Mouse (Mus musculus) neural tube, embryonic 14.5 days (tissue): ENCODE data around the gene Prdx6. TPM values are rescaled to one million over a fixed set of nuclear protein-coding genes. Genes with fewer than 3 reads are reported as not detected.

Experiments used
- ATAC-seq: fragments of 200-750 bp; cut with Nextera tagmentation; 2 replicates; pipeline ENCODE4 v1.8.0; 2017; ENCODE audit warnings: low read depth, mild to moderate bottlenecking, moderate TSS enrichment, moderate library complexity
- H3K27ac ChIP-seq: fragments of 300-500 bp; sonication (generic); 2 replicates; pipeline ENCODE4 v1.5.1; 2014; ENCODE audit warnings: low read depth, mild to moderate bottlenecking, control low read depth, low read length, moderate library complexity, mixed read lengths
- H3K27me3 ChIP-seq: fragments of 300-500 bp; sonication (generic); 2 replicates; pipeline ENCODE4 v1.6.1; 2014; ENCODE audit warnings: low read length; ENCODE audit not compliant: control insufficient read depth, insufficient read depth
- H3K36me3 ChIP-seq: fragments of 300-500 bp; sonication (generic); 2 replicates; pipeline ENCODE4 v1.6.1; 2014; ENCODE audit warnings: low read length, mixed read lengths; ENCODE audit not compliant: control insufficient read depth, insufficient read depth
- H3K4me1 ChIP-seq: fragments of 300-500 bp; sonication (generic); 2 replicates; pipeline ENCODE4 v1.6.1; 2014; ENCODE audit warnings: low read length; ENCODE audit not compliant: control insufficient read depth, insufficient read depth
- H3K4me2 ChIP-seq: fragments of 300-500 bp; sonication (generic); 2 replicates; pipeline ENCODE4 v1.6.1; 2014; ENCODE audit warnings: mild to moderate bottlenecking, low read depth, low read length, control low read depth
- H3K4me3 ChIP-seq: fragments of 300-500 bp; sonication (generic); 2 replicates; pipeline ENCODE4 v1.5.1; 2014; ENCODE audit warnings: low read depth, low read length, control low read depth, mixed read lengths
- H3K9ac ChIP-seq: fragments of 300-500 bp; sonication (generic); replicated peaks from 2 replicates; pipeline ENCODE4 v1.6.1; 2014; ENCODE audit warnings: low read depth, mild to moderate bottlenecking, control low read depth, low read length, mixed read lengths
- H3K9me3 ChIP-seq: fragments of 300-500 bp; sonication (generic); 2 replicates; pipeline ENCODE4 v1.6.1; 2016; ENCODE audit warnings: low read length; ENCODE audit not compliant: control insufficient read depth
- WGBS: fragments of 180-500 bp; shearing (Covaris S2); extraction: QIAGEN DNeasy Blood & Tissue Kit; methylation state at CpG from one replicate; pipeline ENCODE4 v1.1.7; 2014; 5-methylcytosine and 5-hydroxymethylcytosine counted together
- polyA plus RNA-seq: library from polyadenylated mRNA; unstranded; fragments of >200 nt; fragmentation: Nextera tagmentation; extraction: Ambion mirVana; gene quantifications from 2 replicates; pipeline ENCODE4 v1.2.1, GENCODE M21; 2014

Gene Prdx6
- polyA plus RNA-seq = 154 and 180 TPM in 2 replicates

DNA sequence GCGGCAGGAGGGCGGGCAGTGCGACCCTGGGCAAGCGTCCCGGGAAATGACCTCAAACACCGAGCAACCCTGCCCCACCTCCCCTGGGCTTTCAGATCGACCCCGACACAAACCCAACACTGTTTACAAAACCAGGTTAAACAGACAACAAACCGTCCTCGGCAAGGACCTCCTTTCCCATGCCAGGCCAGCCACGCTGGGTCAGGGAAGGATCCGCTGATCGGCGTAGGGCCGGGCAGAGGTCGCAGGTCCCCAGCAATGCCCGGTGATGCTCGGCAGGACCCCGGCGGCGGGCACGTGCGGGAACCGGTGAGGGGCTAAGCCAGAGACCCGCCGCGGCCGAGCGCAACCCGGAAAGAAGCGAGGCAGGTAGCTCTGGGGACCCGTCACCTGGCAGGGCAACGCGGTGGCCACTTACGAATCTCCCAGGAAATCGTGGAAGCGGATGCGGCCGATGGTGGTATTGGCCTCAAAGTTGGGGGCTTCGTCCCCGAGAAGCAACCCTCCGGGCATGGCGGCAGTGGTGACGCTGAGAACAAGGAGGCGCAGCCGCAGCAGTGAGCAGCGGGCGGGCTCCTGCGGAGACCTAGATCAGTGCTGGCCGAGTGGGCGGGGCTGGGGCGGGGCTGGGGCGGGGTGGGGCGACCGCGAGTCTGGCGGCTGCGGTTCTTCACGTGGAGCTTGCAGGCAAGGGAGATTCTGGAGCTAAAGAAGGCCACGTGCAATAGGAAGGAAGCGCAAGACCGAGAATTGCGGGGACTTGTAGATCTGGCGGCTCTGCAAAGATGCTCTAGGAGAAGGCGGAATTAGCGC, at the start of gene Prdx6:
TSS of gene Prdx6 (minus strand) at position 616 of the 813 bp plus-strand sequence.
- H3K36me3 ChIP-seq = no peaks in the 10 kb centered on the region
- peaks cover 22% of the 10 kb centered on the region for H3K4me1 ChIP-seq
- ATAC-seq = peak; percentile 98
- H3K9me3 ChIP-seq = no peaks in the 10 kb centered on the region
- H3K9ac ChIP-seq = peak within 1 kb of the TSS; percentile 74
- under 1% methylated on average over 66 of the region's 66 CpGs for WGBS
- no peaks in the 10 kb centered on the region for H3K27me3 ChIP-seq
- H3K4me3 ChIP-seq = peak within 1 kb of the TSS; percentile 54
- peak within 1 kb of the TSS; percentile 67 for H3K4me2 ChIP-seq
- peak within 1 kb of the TSS; percentile 35; the same call in 1 of the 2 replicates for H3K27ac ChIP-seq

GRCm38 (mm10) chr1:161288256-161288655, 37.2 kb upstream of the Prdx6 start:
- H3K4me2 ChIP-seq = no peak overlapping the region
- no peak overlapping the region for H3K9ac ChIP-seq
- 58% methylated on average over 12 of the region's 12 CpGs for WGBS
- no peaks in the 10 kb centered on the region for H3K9me3 ChIP-seq
- no peak overlapping the region for H3K4me3 ChIP-seq
- no peaks in the 10 kb centered on the region for H3K27me3 ChIP-seq
- H3K27ac ChIP-seq = no peak overlapping the region
- no peaks in the 10 kb centered on the region for H3K4me1 ChIP-seq
- H3K36me3 ChIP-seq = no peaks in the 10 kb centered on the region
- ATAC-seq = no peak

- Histone ChIP-seq H3K4me2 (no peak overlapping the region), H3K9me3 (no peaks in the 10 kb centered on the region), H3K4me3 (no peak overlapping the region), H3K27me3 (no peaks in the 10 kb centered on the region), H3K4me1 (no peaks in the 10 kb centered on the region), H3K27ac (no peak overlapping the region), H3K9ac (no peak overlapping the region), H3K36me3 (no peaks in the 10 kb centered on the region)
- ATAC-seq = peak; percentile 74; the same call in 1 of the 2 replicates
- 32% methylated on average over 11 of the region's 11 CpGs for WGBS
Observed at GRCm38 (mm10) chr1:161286726-161287310, 35.8 kb upstream of the Prdx6 start.

- no peaks in the 10 kb centered on the region for H3K27me3 ChIP-seq
- no peak overlapping the region for H3K4me3 ChIP-seq
- H3K36me3 ChIP-seq = no peaks in the 10 kb centered on the region
- no peak for ATAC-seq
- no peak overlapping the region for H3K9ac ChIP-seq
- WGBS = 84% methylated on average over 3 of the region's 3 CpGs
- no peak overlapping the region for H3K27ac ChIP-seq
- H3K9me3 ChIP-seq = no peaks in the 10 kb centered on the region
- H3K4me1 ChIP-seq = no peaks in the 10 kb centered on the region
- H3K4me2 ChIP-seq = no peak overlapping the region
Observed at GRCm38 (mm10) chr1:161281054-161281688, 30.2 kb upstream of the Prdx6 start.

- WGBS = 76% methylated on average over 6 of the region's 6 CpGs
- no peak for ATAC-seq
Observed at GRCm38 (mm10) chr1:161279244-161279908, 28.4 kb upstream of the Prdx6 start.

DNA sequence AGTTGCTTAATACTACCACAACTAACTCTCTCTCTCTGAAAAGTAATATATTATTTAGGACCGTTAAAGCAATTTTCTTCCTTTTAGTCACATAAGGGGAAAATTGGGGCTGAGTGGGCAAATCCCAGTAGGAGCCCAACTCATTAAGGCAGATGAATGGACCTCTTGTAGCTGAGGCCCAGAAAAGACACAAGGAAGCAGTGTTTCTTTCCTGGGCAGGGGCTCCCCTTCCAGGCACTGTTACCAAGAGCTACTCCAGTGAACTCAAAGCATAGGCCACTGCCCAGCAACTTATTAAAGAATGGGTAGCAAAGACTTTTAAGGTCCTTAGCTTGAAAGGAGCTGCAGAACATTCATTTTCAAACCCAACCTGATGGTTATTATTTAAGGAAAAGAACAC, 22.5 kb upstream of the Prdx6 start:
- peak; percentile 72; the same call in 1 of the 2 replicates for ATAC-seq
- Histone ChIP-seq H3K27me3 (no peaks in the 10 kb centered on the region), H3K4me3 (no peak overlapping the region), H3K36me3 (no peaks in the 10 kb centered on the region), H3K4me2 (no peak overlapping the region), H3K4me1 (no peaks in the 10 kb centered on the region), H3K9ac (no peak overlapping the region), H3K9me3 (no peaks in the 10 kb centered on the region), H3K27ac (no peak overlapping the region)
- WGBS = 12% methylated on average over 1 of the region's 1 CpGs

More at GRCm38 (mm10) chr1:161279244-161279908, 28.4 kb upstream of the Prdx6 start:
- no peak overlapping the region for H3K9ac ChIP-seq
- H3K36me3 ChIP-seq = no peaks in the 10 kb centered on the region
- no peaks in the 10 kb centered on the region for H3K27me3 ChIP-seq
- no peaks in the 10 kb centered on the region for H3K9me3 ChIP-seq
- no peak overlapping the region for H3K4me2 ChIP-seq
- H3K4me1 ChIP-seq = no peaks in the 10 kb centered on the region
- no peak overlapping the region for H3K27ac ChIP-seq
- no peak overlapping the region for H3K4me3 ChIP-seq

DNA sequence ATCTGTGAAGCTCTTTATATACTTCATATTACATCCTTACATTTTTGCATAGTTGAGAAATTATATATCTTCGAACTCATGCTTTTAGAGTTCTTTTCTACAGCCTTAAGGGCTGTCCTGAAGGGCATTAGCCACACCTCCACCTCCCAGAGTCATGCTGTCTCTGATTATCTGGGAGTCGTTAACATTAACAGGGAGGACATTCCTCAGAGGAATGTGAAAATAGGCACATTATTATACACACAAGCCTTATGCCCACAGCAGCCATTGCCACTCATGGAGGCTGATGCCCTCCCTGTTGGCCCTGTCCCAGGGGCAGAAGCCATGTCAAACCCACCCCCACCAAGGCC, 20.4 kb upstream of the Prdx6 start:
- WGBS = 68% methylated on average over 2 of the region's 2 CpGs
- H3K9me3 ChIP-seq = no peaks in the 10 kb centered on the region
- H3K4me2 ChIP-seq = no peak overlapping the region
- H3K4me1 ChIP-seq = no peaks in the 10 kb centered on the region
- H3K27ac ChIP-seq = no peak overlapping the region
- no peaks in the 10 kb centered on the region for H3K36me3 ChIP-seq
- H3K4me3 ChIP-seq = no peak overlapping the region
- no peaks in the 10 kb centered on the region for H3K27me3 ChIP-seq
- H3K9ac ChIP-seq = no peak overlapping the region
- no peak for ATAC-seq

- no peaks in the 10 kb centered on the region for H3K27me3 ChIP-seq
- no peak overlapping the region for H3K9ac ChIP-seq
- ATAC-seq = no peak
- no peak overlapping the region for H3K27ac ChIP-seq
- H3K36me3 ChIP-seq = no peaks in the 10 kb centered on the region
- no peaks in the 10 kb centered on the region for H3K4me1 ChIP-seq
- H3K4me2 ChIP-seq = no peak overlapping the region
- no peak overlapping the region for H3K4me3 ChIP-seq
- H3K9me3 ChIP-seq = no peaks in the 10 kb centered on the region
- 74% methylated on average over 4 of the region's 4 CpGs for WGBS
Observed at GRCm38 (mm10) chr1:161270776-161271460, 19.9 kb upstream of the Prdx6 start.
